Mouse (Mus musculus): Measurements from ENCODE around the gene Dclk1.

Gene Dclk1

GRCm38 (mm10) chr3:55461685-55462655 is 219.8 kb downstream of the Dclk1 start:
- WGBS = under 1% methylated on average over 17 of the region's 17 CpGs

- 37% methylated on average over 4 of the region's 4 CpGs for WGBS
Measured at GRCm38 (mm10) chr3:55462904-55463668, 220.9 kb downstream of the Dclk1 start.

GRCm38 (mm10) chr3:55464226-55464625 is 222.1 kb downstream of the Dclk1 start:
- WGBS = 25% methylated on average over 3 of the region's 3 CpGs

GRCm38 (mm10) chr3:55465785-55466184 is 223.6 kb downstream of the Dclk1 start:
- 26% methylated on average over 8 of the region's 8 CpGs for WGBS

- 16% methylated on average over 9 of the region's 9 CpGs for WGBS
Measured at GRCm38 (mm10) chr3:55466348-55466747, 224.2 kb downstream of the Dclk1 start.

GRCm38 (mm10) chr3:55472110-55472509 is 229.9 kb downstream of the Dclk1 start, which contains the start of gene Gm21954:
Gene Gm21954 (minus strand): TSS chr3:55472210.
- 82% methylated on average over 2 of the region's 2 CpGs for WGBS

GRCm38 (mm10) chr3:55473146-55473545 is 231.0 kb downstream of the Dclk1 start:
- 47% methylated on average over 6 of the region's 6 CpGs for WGBS

- WGBS = 32% methylated on average over 7 of the region's 7 CpGs
Measured at GRCm38 (mm10) chr3:55476694-55477093, 234.5 kb downstream of the Dclk1 start.

GRCm38 (mm10) chr3:55479306-55479705 is 237.1 kb downstream of the Dclk1 start:
- WGBS = 66% methylated on average over 4 of the region's 4 CpGs

GRCm38 (mm10) chr3:55481140-55481539 is 239.0 kb downstream of the Dclk1 start:
- WGBS = 64% methylated on average over 1 of the region's 1 CpGs

GRCm38 (mm10) chr3:55483328-55483727 is 241.2 kb downstream of the Dclk1 start:
- 34% methylated on average over 4 of the region's 4 CpGs for WGBS

- 47% methylated on average over 12 of the region's 12 CpGs for WGBS
Measured at GRCm38 (mm10) chr3:55489231-55489990, 247.2 kb downstream of the Dclk1 start.

GRCm38 (mm10) chr3:55492021-55492420 is 249.9 kb downstream of the Dclk1 start:
- WGBS = 29% methylated on average over 6 of the region's 6 CpGs

GRCm38 (mm10) chr3:55494348-55494747 is 252.2 kb downstream of the Dclk1 start:
- 18% methylated on average over 4 of the region's 4 CpGs for WGBS

- WGBS = 86% methylated on average over 7 of the region's 7 CpGs
Measured at GRCm38 (mm10) chr3:55495231-55495630, 253.1 kb downstream of the Dclk1 start.

GRCm38 (mm10) chr3:55495866-55496265 is 253.7 kb downstream of the Dclk1 start:
- WGBS = 67% methylated on average over 4 of the region's 4 CpGs

- 56% methylated on average over 9 of the region's 9 CpGs for WGBS
Measured at GRCm38 (mm10) chr3:55496462-55496941, 254.3 kb downstream of the Dclk1 start.

GRCm38 (mm10) chr3:55499298-55499697 is 257.1 kb downstream of the Dclk1 start:
- 80% methylated on average over 7 of the region's 7 CpGs for WGBS

GRCm38 (mm10) chr3:55510198-55510597 is 268.0 kb downstream of the Dclk1 start:
- 46% methylated on average over 7 of the region's 7 CpGs for WGBS

GRCm38 (mm10) chr3:55511658-55512057 is 269.5 kb downstream of the Dclk1 start:
- 36% methylated on average over 6 of the region's 6 CpGs for WGBS

GRCm38 (mm10) chr3:55515966-55516365 is 273.8 kb downstream of the Dclk1 start:
- whole genome bisulfite sequencing = 76% methylated on average over 5 of the region's 5 CpGs

All from cerebral cortex, adult 2 months (tissue).